Mouse (Mus musculus): ENCODE data around the gene Napepld. TPM values are rescaled to one million over a fixed set of nuclear protein-coding genes. Genes with fewer than 3 reads are reported as not detected.

Gene Napepld
- polyA plus RNA-seq, 1 experiment: 0.75 TPM

DNA sequence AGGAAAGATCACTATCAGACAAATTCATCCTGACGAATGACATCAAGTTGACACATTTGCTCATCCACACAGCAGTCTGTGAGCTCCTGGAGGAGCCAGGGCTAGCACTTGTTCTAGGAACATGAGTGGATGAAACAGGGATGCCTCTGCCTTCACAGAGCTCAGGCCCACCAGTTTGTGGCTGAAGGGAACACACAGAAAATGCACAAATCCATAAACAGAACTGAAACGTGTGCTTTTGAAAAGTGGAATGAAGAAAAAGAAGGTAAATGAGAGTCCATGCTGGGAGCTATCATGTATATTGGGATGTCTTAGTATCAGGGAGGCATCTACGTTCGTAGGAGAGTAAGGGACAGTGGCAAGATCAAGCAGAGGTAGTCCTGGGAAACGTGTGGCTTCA lies 27.9 kb upstream of the Napepld start:
- Histone ChIP-seq H3K4me1 (ENCODE audit: control insufficient read depth, insufficient read depth, insufficient read length) (no peaks in the 10 kb centered on the region), H3K27ac (ENCODE audit: insufficient read depth, low read length) (no peak overlapping the region), H3K27me3 (ENCODE audit: control insufficient read depth, insufficient read depth, low read length) (no peaks in the 10 kb centered on the region), H3K4me3 (ENCODE audit: extremely low read depth, insufficient read depth, insufficient read length) (no peak overlapping the region), H3K36me3 (ENCODE audit: control insufficient read depth, insufficient read depth, low read length) (no peaks in the 10 kb centered on the region)
- no peak for DNase-seq (ENCODE audit: low read depth in 1 of 2, low spot score in 2 of 2)
- WGBS: 84% methylated on average over 5 of the region's 5 CpGs
- no peak for TF ChIP-seq CTCF (IDR thresholded peaks at IDR 0.05; ENCODE audit: extremely low read depth, insufficient read depth, insufficient read length, insufficient replicate concordance)
- TF ChIP-seq POLR2A (IDR thresholded peaks at IDR 0.05; ENCODE audit: low read depth, low read length): no peak

DNA sequence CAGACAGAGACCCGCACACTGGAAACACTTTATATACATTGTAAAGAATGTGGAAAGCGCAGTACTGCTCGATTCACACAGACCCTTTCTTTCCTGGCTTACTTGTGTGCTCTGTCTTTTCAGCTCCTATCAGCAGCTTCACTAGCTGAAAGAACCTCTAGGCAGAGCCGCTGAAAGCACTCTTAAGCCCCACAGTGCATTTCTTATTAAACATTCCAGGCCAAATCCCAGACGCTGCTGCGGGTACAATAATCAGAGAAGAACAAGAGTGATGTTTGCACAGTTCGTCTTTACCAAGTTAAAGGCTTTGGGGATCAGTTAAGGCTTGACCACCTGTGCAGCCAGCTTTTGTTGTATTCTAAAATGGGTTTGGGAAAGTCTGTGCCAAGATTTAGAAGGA lies 23.7 kb upstream of the Napepld start:
- DNase-seq (ENCODE audit: low read depth in 1 of 2, low spot score in 2 of 2): no peak
- TF ChIP-seq CTCF (IDR thresholded peaks at IDR 0.05; ENCODE audit: extremely low read depth, insufficient read depth, insufficient read length, insufficient replicate concordance) (no peak), POLR2A (IDR thresholded peaks at IDR 0.05; ENCODE audit: low read depth, low read length) (no peak)
- H3K4me3 ChIP-seq (ENCODE audit: extremely low read depth, insufficient read depth, insufficient read length): no peak overlapping the region
- 88% methylated on average over 7 of the region's 7 CpGs for WGBS
- no peak overlapping the region for H3K27ac ChIP-seq (ENCODE audit: insufficient read depth, low read length)
- no peaks in the 10 kb centered on the region for H3K4me1 ChIP-seq (ENCODE audit: control insufficient read depth, insufficient read depth, insufficient read length)
- no peaks in the 10 kb centered on the region for H3K27me3 ChIP-seq (ENCODE audit: control insufficient read depth, insufficient read depth, low read length)
- H3K36me3 ChIP-seq (ENCODE audit: control insufficient read depth, insufficient read depth, low read length): no peaks in the 10 kb centered on the region

DNA sequence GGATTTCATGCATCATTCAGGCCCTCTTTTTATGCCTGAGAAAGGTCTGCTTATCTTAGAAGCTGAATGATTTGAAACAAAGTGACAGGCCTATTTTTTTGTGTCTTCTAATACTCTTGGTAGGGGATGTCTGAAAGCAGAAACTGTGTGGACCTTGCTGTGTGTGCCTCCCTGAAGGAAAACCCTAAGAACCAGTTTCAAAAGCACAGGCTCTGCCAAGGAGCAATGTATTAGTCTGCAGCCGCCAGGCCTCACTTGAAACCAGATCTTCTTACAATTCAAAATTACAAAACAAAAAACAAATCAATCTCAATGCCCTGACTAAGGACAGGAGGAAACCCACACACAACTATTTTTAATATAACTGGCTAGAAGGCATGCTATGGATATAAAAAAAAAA lies 23.2 kb upstream of the Napepld start:
- no peak overlapping the region for H3K4me3 ChIP-seq (ENCODE audit: extremely low read depth, insufficient read depth, insufficient read length)
- WGBS: 79% methylated on average over 1 of the region's 1 CpGs
- H3K36me3 ChIP-seq (ENCODE audit: control insufficient read depth, insufficient read depth, low read length): no peaks in the 10 kb centered on the region
- TF ChIP-seq CTCF (IDR thresholded peaks at IDR 0.05; ENCODE audit: extremely low read depth, insufficient read depth, insufficient read length, insufficient replicate concordance): no peak
- no peak for TF ChIP-seq POLR2A (IDR thresholded peaks at IDR 0.05; ENCODE audit: low read depth, low read length)
- H3K27me3 ChIP-seq (ENCODE audit: control insufficient read depth, insufficient read depth, low read length): no peaks in the 10 kb centered on the region
- no peak overlapping the region for H3K27ac ChIP-seq (ENCODE audit: insufficient read depth, low read length)
- H3K4me1 ChIP-seq (ENCODE audit: control insufficient read depth, insufficient read depth, insufficient read length): no peaks in the 10 kb centered on the region
- DNase-seq (ENCODE audit: low read depth in 1 of 2, low spot score in 2 of 2): no peak

DNA sequence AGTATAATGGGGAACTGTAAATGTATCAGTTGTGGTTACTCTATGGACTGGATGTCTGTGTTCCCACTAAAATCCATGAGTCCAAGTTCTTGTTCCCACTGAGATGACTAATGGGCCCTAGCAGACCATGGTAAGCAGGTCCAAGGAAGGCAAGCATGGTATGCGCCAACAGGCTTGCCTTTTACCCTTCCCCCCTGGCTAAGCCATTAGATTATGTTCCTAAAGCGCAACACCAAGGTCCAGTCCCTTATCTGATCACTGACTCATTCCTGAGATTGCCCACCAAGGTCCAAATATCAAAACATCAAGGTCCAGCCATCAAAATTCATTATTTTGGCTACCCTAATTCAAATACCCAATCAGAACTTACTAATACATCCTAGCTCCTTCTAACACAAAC lies 18.0 kb upstream of the Napepld start:
- TF ChIP-seq POLR2A (IDR thresholded peaks at IDR 0.05; ENCODE audit: low read depth, low read length) (no peak), CTCF (IDR thresholded peaks at IDR 0.05; ENCODE audit: extremely low read depth, insufficient read depth, insufficient read length, insufficient replicate concordance) (no peak)
- H3K27me3 ChIP-seq (ENCODE audit: control insufficient read depth, insufficient read depth, low read length): no peaks in the 10 kb centered on the region
- H3K4me3 ChIP-seq (ENCODE audit: extremely low read depth, insufficient read depth, insufficient read length): no peak overlapping the region
- no peak overlapping the region for H3K27ac ChIP-seq (ENCODE audit: insufficient read depth, low read length)
- DNase-seq (ENCODE audit: low read depth in 1 of 2, low spot score in 2 of 2): no peak
- WGBS: 86% methylated on average over 2 of the region's 2 CpGs
- H3K4me1 ChIP-seq (ENCODE audit: control insufficient read depth, insufficient read depth, insufficient read length): no peaks in the 10 kb centered on the region
- H3K36me3 ChIP-seq (ENCODE audit: control insufficient read depth, insufficient read depth, low read length): no peaks in the 10 kb centered on the region

DNA sequence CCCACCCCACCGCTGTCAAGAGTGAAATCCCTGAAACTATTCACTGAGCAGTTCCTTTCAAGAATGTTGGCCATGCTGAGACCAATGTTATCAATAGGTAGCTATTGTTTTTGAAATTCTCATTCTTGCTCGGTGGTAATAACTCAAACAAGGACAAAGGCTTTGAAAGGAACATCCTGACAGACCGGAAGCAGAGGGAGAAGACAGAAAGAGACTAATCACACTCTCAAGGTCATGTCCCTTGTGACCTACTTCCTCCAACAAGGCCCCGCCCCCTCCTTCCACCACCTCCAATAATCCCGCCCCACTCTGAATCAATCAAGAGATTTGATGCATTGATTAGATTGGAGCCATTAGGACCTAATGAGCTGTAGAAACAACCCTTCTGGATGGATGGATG lies 17.4 kb upstream of the Napepld start:
- H3K4me1 ChIP-seq (ENCODE audit: control insufficient read depth, insufficient read depth, insufficient read length): no peaks in the 10 kb centered on the region
- H3K4me3 ChIP-seq (ENCODE audit: extremely low read depth, insufficient read depth, insufficient read length): no peak overlapping the region
- no peak overlapping the region for H3K27ac ChIP-seq (ENCODE audit: insufficient read depth, low read length)
- DNase-seq (ENCODE audit: low read depth in 1 of 2, low spot score in 2 of 2): no peak
- no peaks in the 10 kb centered on the region for H3K36me3 ChIP-seq (ENCODE audit: control insufficient read depth, insufficient read depth, low read length)
- TF ChIP-seq POLR2A (IDR thresholded peaks at IDR 0.05; ENCODE audit: low read depth, low read length): no peak
- TF ChIP-seq CTCF (IDR thresholded peaks at IDR 0.05; ENCODE audit: extremely low read depth, insufficient read depth, insufficient read length, insufficient replicate concordance): no peak
- H3K27me3 ChIP-seq (ENCODE audit: control insufficient read depth, insufficient read depth, low read length): no peaks in the 10 kb centered on the region
- WGBS: 83% methylated on average over 5 of the region's 5 CpGs

DNA sequence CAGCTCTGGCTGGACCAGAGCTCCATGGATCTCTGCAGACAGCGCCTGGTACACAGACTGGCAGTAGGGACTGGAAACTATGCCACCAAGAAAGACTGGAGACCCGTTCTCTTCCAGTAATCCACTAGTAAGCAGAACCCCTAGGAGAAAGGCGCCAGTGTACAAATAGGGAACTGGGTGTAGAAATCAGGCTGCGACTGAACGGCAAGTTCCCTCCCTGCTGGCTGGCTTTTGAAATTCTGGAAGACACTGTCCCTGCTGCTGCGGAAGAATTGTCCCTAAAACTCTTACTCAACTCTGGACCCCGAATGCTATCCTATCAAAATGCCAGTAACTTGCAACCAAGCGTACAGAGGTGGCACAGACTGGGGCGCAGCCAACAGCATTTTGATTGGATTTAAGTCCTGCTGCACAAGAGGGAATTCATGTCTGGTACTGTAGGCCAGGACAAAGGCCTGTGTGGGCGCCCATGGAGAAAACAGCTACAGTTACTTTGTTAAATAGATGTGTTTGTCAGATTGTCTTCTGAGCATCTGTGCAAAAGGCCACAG lies 16.0 kb upstream of the Napepld start:
- TF ChIP-seq POLR2A (IDR thresholded peaks at IDR 0.05; ENCODE audit: low read depth, low read length) (no peak), CTCF (IDR thresholded peaks at IDR 0.05; ENCODE audit: extremely low read depth, insufficient read depth, insufficient read length, insufficient replicate concordance) (no peak)

DNA sequence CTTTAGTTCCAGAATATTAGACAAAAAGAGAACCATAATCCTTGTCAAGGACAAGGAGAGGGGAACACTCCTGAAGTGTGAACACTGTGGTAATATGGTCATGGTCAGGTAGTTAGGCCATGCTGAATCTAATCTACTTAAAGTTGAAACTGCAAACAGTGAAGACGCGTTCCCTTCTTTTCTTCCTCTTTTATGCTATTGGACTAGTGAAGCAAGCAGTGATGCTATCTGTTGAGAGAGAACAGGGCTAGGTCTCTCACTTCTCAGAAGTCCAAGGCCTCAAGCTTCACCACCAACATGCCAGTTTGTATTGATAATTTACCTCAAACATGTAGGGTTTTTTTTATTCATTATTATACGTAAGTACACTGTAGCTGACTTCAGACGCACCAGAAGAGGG lies 13.3 kb upstream of the Napepld start:
- 74% methylated on average over 4 of the region's 4 CpGs for WGBS
- no peak for DNase-seq (ENCODE audit: low read depth in 1 of 2, low spot score in 2 of 2)
- Histone ChIP-seq H3K27ac (ENCODE audit: insufficient read depth, low read length) (no peak overlapping the region), H3K4me3 (ENCODE audit: extremely low read depth, insufficient read depth, insufficient read length) (no peak overlapping the region), H3K4me1 (ENCODE audit: control insufficient read depth, insufficient read depth, insufficient read length) (no peaks in the 10 kb centered on the region), H3K36me3 (ENCODE audit: control insufficient read depth, insufficient read depth, low read length) (no peaks in the 10 kb centered on the region), H3K27me3 (ENCODE audit: control insufficient read depth, insufficient read depth, low read length) (no peaks in the 10 kb centered on the region; the same call in 1 of the 2 replicates)
- TF ChIP-seq CTCF (IDR thresholded peaks at IDR 0.05; ENCODE audit: extremely low read depth, insufficient read depth, insufficient read length, insufficient replicate concordance) (no peak), POLR2A (IDR thresholded peaks at IDR 0.05; ENCODE audit: low read depth, low read length) (no peak)

More for the DNA sequence above, 16.0 kb upstream of the Napepld start:
- Histone ChIP-seq H3K4me3 (ENCODE audit: extremely low read depth, insufficient read depth, insufficient read length) (no peak overlapping the region), H3K4me1 (ENCODE audit: control insufficient read depth, insufficient read depth, insufficient read length) (no peaks in the 10 kb centered on the region), H3K27me3 (ENCODE audit: control insufficient read depth, insufficient read depth, low read length) (no peaks in the 10 kb centered on the region), H3K36me3 (ENCODE audit: control insufficient read depth, insufficient read depth, low read length) (no peaks in the 10 kb centered on the region), H3K27ac (ENCODE audit: insufficient read depth, low read length) (no peak overlapping the region)
- WGBS: 88% methylated on average over 10 of the region's 10 CpGs
- no peak for DNase-seq (ENCODE audit: low read depth in 1 of 2, low spot score in 2 of 2)
